Mouse (Mus musculus): Measurements from ENCODE around the gene Gnptab. TPM values are rescaled to one million over a fixed set of nuclear protein-coding genes. Genes with fewer than 3 reads are reported as not detected.
"Not testable (repeated sequence)": the region's sequence is repeated elsewhere in the genome, so short reads cannot be mapped to it uniquely, and the experiment has no call there.

Gene Gnptab
- 10 to 100 TPM; 22.0 to 32.7 (median 25.8) TPM for total RNA-seq (2022)

DNA sequence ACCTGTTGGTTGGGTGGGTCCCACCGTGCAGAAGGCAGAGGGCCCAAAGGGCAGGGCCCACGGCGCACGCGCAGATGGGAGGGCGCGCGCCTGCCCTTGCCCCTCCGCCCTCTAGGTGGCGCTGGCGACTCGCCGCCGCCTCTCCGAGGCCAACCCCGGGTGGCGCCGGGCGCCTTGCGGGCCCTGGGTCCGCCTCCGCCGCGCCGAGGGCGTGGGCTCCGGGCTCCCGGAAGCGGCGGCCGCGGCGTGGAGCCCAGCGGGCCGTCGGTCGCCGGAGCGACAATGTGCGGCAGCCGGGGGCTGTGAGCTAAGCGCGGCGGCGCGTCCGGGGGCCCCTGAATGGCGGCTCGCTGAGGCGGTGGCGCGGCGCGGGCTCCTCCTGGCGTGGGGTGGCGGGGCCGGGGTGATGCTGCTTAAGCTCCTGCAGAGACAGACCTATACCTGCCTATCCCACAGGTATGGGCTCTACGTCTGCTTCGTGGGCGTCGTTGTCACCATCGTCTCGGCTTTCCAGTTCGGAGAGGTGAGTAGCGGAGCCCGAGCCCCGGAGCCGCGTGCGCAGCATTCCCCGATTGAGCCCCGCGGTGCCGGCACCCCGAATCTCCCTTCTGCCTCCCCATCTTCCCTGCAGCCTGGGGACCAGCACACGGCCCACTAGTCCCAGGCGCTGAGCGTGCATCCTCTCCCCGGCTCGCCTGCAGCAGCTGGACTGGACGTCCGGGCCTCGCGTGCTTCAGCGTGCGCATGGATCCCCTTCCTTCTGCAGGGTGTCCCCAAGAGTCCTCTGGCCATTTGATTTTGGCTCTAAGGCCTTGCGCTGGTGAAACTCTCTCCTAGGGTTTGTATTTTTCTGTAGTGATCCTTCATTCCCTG is at the start of gene Gnptab, which contains the start of gene Dram1:
Gnptab (plus strand) TSS at position 120 of the 873 bp plus-strand sequence.
Dram1 (minus strand) TSS at position 68 of the 873 bp plus-strand sequence.
- DNase-seq (ENCODE audit: low spot score), result peak; percentile 80

DNA sequence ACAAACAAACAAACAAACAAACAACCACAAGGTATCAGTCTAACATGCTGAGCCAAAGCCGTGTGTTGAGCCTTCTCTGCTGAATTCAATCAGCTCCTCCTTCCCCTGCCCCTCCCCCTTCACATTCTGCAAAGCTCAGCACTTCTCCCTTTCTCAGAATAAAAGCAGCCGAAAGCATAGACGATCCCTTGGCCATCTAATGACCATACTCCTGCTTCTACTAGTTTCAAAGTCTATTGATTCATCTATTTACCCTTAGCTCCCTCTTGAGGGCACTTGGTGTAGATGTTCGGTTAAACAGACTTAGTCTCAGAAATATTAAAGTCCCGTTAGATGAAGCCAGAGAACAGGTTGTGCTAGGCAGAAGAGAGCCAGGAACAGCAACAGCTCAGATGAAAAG is 48.2 kb upstream of the Gnptab start:
- no peak for DNase-seq (ENCODE audit: low spot score)

DNA sequence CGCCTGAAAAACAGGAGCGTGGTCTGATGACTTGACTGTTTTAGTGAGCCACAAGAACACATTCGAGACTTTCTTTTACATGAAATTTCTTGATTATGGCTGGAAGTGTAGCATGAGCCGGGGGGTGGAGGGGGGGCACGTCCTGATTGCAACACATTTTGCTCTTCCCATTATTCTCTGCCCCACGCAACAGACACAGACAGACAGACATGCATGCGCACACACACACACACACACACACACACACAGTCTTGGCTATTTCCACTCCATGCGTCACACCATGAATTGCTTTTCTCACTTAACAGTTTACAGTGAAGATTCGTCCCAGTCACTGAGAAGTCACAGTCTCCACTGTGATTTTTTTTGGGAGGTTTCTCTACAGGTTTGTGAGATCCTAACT is 38.3 kb upstream of the Gnptab start:
- no peak for DNase-seq (ENCODE audit: low spot score)

DNA sequence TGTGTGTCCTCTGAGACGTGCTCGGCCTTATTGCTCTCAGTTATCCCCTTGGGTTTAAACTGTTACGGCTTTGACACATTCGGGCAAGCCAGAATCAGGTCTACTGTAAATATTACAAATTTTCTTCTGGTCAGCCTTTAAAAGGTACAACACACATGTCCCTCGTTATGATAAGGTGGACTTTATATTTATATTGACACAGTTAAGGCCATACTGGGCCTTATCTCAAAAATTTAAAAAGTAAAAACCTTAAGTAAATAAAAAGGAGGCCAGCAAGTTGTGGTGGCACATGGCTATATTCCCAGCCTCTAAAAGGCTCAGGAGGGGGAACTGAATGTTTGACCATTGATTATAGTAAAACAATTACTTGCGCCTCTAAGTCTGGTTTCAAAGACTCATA is 37.6 kb upstream of the Gnptab start:
- DNase-seq (ENCODE audit: low spot score), result no peak

DNA sequence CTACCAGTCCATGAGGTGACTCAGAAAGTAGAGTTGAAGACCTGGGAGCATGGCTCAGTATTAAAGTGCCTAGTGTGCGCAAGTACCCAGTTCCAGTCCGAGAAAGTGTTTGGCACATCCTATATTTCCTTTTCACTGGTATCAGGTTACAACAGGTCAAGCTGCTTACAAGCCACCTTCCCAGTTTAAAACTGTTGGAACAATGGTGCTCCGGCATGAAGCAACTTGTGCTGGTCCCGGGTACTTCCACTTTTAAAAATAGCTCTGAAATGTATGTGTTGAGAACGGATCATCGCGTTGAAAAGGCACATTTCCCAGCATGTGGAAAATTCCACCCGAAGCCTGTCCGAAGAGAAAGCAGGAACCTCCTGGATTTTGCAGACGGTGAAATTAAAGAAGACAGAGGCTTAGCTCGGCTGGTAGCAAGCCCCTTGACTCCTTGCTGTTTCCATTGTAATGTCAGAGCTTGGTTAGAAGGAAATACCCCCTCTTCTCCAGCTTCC is 33.0 kb upstream of the Gnptab start:
- DNase-seq (ENCODE audit: low spot score), result no peak

DNA sequence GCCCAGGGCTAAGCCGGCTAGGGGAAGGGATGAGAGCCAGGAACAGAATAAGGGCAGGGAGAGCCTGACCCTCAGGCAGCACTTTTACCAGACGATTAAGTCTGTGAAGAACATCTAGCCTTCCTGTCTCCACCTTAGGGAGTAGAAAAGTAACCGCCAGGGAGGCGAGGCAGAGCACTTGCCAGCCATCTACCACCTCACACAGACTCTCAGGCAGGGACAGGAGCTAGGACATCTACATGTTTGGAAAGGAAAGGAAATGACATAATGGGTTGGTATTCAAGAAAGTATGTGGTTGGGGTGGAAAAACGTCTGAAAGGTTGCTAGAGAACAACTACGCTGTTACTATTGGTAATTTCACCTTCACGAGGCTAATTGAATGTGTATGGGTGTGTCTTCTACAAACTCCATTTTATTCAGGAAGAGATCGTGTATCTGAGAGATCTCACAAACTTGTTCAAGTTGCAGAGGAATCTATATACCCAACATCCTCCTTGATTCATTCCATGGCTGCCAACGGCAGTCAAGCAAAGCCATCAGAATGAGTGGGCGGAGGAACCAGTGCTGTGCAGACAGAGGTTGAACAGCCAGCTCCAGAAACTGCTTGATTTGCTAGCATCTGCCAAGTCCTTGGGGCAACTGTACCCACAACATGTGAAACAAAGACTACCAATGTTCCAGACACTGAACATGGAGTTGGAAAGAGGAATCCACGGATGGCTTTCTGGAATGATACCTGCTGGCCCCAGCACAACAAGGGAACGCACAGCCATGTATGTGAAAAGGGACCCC is 32.3 kb upstream of the Gnptab start:
- DNase-seq (ENCODE audit: low spot score), result no peak

DNA sequence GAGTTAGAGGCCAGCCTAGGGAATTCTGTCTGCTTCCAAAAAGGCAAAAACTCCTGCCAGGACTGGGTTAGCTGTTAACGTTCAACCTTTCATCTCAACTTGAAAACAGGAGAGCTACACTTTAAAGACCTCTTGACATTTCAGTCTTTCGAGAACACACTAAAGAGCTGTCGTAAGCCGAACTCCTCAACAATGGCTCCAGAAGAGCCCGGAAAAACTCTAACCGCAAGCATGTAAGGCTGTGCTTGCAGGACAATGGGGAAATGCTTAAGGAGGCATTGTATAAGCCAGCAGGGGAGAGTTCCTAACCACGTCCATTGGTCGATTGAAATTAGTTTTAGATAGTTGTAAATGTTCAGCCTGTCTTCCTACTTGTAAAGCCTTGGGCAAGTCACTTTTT is 29.1 kb upstream of the Gnptab start:
- no peak for DNase-seq (ENCODE audit: low spot score)

DNA sequence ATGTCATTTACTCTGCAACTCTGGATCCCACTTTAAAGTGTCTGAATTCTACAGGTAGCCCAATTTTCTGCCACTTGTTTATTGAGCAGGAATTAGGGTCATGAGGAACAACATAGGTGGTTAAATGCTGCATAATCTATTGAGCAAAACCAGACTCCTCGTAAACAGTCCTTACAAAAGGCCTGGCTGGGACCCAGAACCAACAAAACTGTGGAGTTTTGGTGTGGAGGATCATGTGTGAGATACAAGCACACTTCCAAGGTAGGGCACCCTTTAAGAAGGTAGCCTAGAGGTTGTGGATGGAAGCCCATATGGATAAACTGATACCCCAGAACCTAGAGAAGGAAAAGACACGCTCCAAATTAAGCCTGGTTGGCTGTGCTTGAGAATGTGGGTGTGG is 28.2 kb upstream of the Gnptab start:
- DNase-seq (ENCODE audit: low spot score), result no peak

DNA sequence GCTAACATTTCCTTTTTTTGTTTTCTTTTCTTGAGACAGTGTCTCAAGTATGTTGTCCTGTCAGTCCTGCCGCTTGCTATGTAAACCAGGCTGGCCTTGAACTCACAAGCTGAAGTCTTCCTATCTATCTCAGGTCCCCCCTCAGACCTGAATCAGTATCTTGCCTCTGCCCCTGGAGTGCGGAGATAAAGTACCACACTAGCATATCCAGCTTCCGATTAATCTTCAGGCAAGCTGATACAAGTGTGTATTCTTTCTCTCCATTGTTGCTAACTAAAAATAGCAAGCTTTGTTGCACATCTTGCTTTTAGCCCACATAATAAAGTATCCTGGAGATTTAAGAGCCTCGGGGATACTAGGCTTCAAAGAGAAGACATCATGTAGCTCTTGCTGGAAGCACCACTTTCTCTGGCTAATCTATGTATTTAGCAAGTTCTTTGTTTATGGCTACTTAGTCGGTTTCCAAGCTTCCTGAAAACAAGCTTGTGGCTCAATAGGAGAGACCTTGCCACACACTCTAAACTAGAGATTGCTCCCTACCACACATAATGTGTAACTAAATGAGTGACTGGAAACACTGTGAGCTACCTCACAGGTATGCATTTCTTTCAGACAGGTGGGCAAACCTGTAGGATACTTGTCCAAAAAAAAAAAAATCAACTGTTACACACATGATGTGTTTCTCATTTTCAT is 27.4 kb upstream of the Gnptab start:
- no peak for DNase-seq (ENCODE audit: low spot score)

DNA sequence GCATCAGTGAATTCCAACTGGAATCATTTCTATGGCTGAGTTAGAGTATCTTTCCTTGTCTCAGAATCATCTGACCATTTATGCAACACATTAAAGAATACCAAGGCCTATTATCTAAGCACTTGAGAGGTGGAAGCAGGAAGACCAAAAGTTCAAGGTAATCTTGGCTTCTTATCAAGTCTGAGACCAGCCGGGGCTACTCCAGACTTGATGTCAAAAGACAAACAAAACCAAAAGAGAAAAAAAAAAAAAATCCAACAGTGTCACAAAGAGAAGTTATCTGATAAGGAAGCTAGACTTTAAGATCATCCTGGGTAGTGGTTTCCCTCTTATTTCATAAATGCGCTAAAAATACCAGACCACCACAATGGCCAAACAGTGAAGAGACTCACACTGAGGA is 26.4 kb upstream of the Gnptab start:
- no peak for DNase-seq (ENCODE audit: low spot score)

DNA sequence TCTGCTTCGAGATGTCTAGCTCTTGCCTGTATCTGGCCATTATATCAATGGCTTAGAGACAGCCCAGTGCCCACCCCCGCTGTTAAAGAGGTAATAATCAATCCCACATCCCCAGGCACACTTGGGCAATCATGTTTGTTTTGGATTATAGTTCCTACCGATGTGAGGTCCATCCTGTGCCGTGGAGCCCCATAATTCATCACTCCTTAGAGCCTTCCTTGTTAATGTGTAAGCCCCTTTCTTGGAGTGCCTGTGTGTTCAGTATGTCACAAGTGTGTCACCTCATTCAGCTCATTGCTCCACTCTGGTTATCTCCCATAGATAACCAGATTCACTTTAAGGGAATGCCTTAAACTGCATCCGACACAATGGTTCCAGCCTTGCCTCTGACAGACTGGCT is 24.3 kb upstream of the Gnptab start:
- DNase-seq (ENCODE audit: low spot score), result no peak

DNA sequence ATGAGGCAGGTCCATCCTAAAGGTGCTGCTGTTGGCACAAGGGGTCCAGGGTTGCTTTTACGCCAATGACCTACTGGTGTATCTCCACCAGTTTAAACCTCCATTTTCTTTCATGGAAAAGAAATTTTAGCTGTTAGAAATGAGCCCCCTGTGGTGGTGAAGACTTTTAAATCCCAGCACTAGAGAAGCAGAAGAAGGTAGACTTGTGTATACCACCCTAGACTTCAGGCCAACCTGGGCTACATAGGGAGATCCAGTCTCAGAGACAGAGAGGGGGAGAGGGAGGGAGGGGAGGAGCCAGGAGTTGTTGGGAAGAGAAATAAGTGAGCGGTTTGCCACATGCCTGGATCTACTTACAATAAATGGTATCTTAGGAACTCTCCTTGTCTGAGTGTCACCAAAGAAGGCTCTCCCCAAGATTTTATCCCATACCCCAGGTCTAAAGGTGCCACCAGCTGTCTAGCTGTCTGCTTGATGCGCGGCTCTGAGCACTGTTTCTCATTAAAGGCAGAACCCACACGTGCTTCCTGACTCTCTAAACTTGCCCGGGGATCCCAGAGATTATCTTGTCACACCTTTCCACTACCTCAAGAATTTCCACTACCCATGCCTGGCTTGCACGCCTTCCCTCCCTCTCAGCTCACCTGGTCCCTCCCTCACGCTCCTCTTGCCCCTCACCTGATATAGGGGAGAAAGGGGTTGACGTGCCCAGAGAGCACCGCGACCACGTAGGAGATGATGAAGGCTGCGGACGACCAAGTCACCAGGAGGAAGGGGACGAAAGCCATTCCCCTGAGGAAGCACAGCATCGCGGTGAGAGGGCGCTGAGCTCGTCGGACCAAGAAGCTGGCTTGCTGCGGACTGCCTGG is 22.6 kb upstream of the Gnptab start:
- DNase-seq (ENCODE audit: low spot score), result no peak

DNA sequence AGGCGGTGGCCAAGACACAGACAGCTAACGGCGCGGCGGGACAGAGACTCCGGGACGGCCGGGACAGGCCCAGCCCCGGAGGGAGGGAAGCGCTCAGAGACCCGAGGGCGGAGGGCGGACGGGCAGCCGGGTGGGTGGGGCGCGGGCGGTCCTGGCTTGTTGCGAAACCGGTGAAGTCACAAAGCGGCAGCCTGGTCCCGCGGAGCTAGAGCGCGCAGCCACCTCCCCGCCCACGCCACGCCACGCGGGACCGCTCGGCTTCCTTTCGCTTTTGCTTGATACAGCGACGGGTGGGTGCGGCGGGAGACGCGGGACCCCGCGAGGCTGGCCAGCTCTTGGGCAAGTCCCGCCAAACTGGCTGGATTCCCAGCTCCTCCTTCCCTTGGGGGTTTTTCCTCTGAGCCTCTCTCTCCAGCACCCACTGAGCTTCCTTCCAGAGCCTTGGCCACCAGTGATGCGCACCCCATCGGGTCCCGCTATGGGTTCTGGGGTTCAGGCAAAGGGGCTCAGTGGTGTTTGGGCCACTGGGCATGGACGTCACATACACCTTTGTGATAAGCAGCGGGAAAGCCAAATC is 21.9 kb upstream of the Gnptab start:
- DNase-seq (ENCODE audit: low spot score), result peak; percentile 63

DNA sequence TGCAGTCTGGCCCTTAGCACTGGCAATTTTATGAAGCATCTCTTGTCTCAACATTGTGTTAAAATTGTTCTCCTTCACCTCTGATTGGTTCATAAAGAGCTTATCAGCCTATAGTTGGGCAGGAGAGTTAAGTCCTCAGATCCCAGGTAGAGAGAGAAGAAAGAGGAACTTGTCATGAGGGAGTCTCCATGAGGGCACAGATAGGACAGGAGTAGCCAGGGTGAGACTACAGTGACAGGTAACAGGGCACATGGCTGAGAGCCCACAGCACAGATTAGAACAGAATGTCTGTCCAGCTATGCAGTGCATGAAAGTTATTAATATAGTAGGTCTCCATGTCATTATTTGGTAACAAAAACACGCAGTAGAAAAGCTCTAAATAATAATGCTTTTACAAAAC is 16.7 kb upstream of the Gnptab start:
- no peak for DNase-seq (ENCODE audit: low spot score)

DNA sequence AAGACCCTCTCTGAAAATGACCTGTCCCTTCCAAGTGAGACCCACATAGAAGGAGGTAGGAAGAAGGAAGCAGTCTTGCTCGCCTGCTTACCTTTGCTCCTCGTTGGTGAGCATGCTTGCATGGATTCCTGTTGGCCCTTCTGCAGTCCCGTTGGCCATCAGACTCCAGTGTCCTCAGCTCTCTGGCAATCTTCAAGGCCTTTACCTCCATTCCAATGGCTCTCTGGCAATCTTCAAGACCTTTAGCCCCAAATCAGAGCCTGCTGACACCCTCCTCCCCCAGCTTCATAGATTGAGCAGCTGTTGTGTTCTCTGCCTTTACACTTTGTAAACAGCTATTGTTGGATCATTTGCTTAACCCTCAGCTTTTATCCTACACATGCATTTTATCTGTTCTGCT is 14.7 kb upstream of the Gnptab start:
- DNase-seq (ENCODE audit: low spot score), result no peak

DNA sequence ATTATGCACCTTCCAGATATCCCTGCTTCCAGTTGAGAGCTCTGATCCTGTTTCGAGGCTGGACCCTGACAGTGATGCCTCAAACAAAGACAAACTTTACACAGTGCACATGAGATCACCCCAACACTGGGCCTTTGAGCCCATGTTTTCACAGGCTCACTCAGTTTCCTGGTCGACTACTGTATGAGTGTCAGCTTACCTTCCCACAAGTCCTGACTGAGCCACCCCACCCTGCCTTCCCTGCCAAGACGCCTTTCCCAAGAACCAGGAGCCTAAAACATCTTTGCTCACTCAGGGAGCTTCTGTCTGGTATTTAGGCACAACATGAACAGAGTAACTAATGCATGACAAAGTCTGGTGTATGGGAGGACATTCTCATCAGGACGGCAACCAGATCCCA is 9.7 kb upstream of the Gnptab start:
- no peak for DNase-seq (ENCODE audit: low spot score)

DNA sequence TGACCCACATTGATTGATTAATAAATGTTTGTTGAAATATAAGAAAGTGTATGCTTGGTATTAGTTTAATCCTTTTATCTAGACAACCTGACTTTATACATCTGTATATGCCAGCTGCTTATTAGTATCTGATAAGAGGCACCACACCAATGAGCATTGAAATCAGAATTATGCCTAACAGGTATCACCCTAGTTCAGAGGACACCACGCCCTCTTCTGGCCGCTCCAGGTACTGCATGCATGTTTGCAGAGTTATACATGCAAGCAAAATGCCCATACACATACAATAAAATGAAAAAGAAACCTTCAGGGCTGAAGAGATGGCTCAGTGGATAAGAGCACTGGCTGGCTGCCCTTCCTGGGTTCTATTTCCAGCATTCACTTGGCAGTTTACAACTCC is 7.1 kb upstream of the Gnptab start:
- no peak for DNase-seq (ENCODE audit: low spot score)

DNA sequence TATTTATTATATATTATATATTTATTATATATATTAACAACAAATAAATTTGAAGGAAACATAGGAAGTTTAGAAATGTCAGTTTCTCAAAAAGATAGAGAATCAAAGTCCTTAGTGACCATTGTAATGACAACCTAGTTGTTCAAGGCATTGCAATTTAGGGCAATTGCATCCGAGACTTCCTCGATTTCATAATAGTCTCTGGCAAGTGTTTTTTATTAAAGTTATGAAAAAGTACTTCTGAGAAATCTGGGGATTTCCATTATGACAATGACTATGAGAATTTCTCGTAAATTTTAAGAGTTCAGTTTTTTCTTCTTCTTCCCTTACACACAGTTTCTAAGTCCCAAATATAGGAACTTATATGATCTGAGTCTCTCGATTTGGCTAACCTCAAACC is 6.5 kb upstream of the Gnptab start:
- DNase-seq (ENCODE audit: low spot score), result no peak

DNA sequence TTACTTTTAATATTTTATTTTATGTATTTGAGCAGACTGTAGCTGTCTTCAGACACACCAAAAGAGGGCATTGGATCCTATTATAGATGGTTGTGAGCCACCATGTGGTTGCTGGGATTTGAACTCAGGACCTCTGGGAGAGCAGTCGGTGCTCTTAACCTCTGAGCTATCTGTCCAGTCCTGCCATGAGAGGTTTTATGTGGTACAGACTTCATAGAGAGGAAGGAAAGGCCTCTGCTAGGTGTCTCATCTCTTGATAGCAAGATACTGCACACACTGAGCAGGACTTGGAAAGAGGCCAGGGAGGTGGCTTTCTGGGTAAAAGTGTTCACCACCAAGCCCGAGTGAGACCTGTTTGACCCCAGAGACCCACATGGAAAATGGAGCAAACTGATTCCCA is 6.0 kb upstream of the Gnptab start:
- not testable (repeated sequence) for DNase-seq (ENCODE audit: low spot score)

DNA sequence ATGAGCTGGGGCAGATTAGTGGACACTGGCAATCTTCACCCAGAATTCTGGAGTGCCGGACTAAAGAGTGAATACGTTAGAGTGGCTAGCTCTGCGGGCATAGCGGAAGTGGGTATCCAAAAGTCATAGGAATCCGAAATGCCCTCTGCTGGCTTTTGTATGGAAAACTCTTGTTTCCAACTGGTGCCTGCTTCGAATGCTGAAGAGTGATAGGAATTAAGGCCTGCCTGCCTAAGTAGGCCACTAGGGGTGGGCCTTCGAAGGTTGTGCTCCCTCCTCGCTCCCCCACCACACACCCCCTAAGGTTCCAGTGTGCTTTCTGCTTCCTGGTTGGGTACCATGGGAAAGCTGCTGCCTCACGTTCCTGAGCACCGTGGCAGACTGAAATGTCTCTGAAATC is 3.9 kb upstream of the Gnptab start:
- DNase-seq (ENCODE audit: low spot score), result no peak

DNA sequence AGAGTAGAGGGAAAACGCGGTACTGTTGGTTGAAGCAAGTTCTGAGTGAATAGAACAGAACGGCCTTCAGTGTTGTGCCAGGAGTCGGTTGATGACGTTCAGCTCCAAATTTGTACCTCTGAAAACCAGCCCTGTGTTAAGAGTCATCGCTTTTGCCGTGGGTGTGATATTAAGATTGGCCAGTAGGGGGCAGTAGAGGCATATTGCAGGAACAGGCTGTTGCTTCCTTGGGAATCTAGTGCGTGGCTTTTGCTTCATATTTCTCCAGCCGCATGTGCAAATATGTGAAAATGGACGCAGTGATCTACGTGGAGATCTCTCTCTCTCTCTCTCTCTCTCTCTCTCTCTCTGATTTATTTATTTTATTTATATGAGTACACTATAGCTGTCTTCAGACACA is 2.2 kb upstream of the Gnptab start:
- DNase-seq (ENCODE audit: low spot score), result peak; percentile 92
